Mouse (Mus musculus): Measurements from ENCODE around the gene Sfxn1. TPM values are rescaled to one million over a fixed set of nuclear protein-coding genes. Genes with fewer than 3 reads are reported as not detected.

Gene Sfxn1
- polyA plus RNA-seq (2016; fragmentation: Nextera tagmentation; extraction: Ambion mirVana) = 86.2 and 87.5 TPM in 2 replicates

- Histone ChIP-seq H3K27me3 (replicated peaks; ENCODE audit: low read depth, poor library complexity, severe bottlenecking) (peaks cover 9% of the 10 kb centered on the region; the same call in 1 of the 2 replicates), H3K36me3 (replicated peaks) (peaks cover 17% of the 10 kb centered on the region), H3K9me3 (no peaks in the 10 kb centered on the region), H3K27ac (replicated peaks) (peak within 1 kb of the TSS; percentile 97), H3K4me3 (peak within 1 kb of the TSS; percentile 85), H3K4me1 (peaks cover 19% of the 10 kb centered on the region)
- DNase-seq (ENCODE audit: low spot score) = peak; percentile 84
- WGBS = under 1% methylated on average over 74 of the region's 74 CpGs
Measured at GRCm38 (mm10) chr13:54071606-54072331, at the start of gene Sfxn1. Gene Sfxn1 (plus strand): TSS chr13:54071869.

DNA sequence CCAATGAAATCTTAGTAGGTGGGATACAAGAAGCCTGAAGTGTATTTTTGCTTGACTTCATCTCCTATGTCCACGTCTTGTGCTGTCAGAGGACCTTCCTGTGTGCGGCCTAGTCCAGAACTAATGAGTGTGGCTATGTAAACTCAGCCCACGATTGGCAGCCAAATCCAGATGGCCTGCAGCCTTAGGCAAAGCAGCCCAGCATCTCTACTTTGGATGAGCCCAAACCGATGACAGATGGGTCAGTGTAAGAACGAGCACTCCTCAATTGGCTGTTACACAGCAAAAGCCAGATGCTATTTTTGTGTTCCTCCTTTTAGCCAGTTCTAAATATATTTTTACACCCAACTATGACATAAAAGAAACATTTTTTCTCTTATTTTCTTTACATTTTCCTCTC is 48.4 kb upstream of the Sfxn1 start:
- Histone ChIP-seq H3K36me3 (replicated peaks) (no peaks in the 10 kb centered on the region), H3K27me3 (replicated peaks; ENCODE audit: low read depth, poor library complexity, severe bottlenecking) (no peaks in the 10 kb centered on the region), H3K9me3 (no peaks in the 10 kb centered on the region), H3K4me1 (no peaks in the 10 kb centered on the region), H3K27ac (replicated peaks) (no peak overlapping the region), H3K4me3 (no peak overlapping the region)
- DNase-seq (ENCODE audit: low spot score) = no peak
- WGBS = 56% methylated on average over 5 of the region's 5 CpGs

DNA sequence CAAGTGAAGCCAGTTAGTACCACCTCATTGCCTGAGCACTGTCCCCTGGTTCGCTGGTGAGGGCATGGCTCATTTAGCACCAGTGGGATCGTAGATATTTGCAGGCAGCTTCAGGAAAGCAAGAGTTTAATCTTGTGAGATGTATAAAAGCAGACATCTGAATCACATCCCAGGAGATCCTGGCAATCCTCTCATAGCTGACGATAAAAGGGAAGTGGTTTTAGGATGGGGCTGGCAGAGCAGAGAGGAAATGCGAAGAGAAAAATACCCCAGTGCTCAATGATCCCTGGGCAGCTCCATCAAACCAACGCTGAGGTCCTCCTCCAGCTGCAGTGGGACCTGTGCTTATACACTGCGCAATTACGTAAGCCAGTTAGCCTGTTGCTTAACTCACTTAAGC is 44.6 kb upstream of the Sfxn1 start:
- H3K4me1 ChIP-seq = no peaks in the 10 kb centered on the region
- 89% methylated on average over 7 of the region's 7 CpGs for WGBS
- H3K9me3 ChIP-seq = no peaks in the 10 kb centered on the region
- no peak overlapping the region for H3K27ac ChIP-seq (replicated peaks)
- no peaks in the 10 kb centered on the region for H3K27me3 ChIP-seq (replicated peaks; ENCODE audit: low read depth, poor library complexity, severe bottlenecking)
- H3K36me3 ChIP-seq (replicated peaks) = no peaks in the 10 kb centered on the region
- no peak for DNase-seq (ENCODE audit: low spot score)
- H3K4me3 ChIP-seq = no peak overlapping the region

DNA sequence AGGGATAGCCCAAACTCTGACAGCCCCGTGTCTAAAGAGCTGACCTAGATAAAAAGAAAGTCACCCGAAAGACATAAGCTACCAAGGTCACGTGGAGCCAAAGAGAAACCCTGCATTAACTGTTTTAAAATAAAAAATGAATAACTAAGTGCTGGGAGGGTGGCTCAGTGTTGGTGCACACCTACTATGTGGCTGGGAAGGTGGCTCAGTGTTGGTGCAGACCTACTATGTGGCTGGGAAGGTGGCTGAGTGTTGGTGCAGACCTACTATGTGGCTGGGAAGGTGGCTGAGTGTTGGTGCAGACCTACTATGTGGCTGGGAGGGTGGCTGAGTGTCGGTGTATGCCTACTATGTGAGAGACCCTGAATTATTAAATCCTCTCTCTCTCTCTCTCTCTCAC is 38.0 kb upstream of the Sfxn1 start:
- Histone ChIP-seq H3K27me3 (replicated peaks; ENCODE audit: low read depth, poor library complexity, severe bottlenecking) (no peaks in the 10 kb centered on the region), H3K36me3 (replicated peaks) (no peaks in the 10 kb centered on the region), H3K4me3 (no peak overlapping the region), H3K27ac (replicated peaks) (no peak overlapping the region), H3K9me3 (no peaks in the 10 kb centered on the region), H3K4me1 (no peaks in the 10 kb centered on the region)
- no peak for DNase-seq (ENCODE audit: low spot score)
- WGBS = 84% methylated on average over 4 of the region's 4 CpGs

DNA sequence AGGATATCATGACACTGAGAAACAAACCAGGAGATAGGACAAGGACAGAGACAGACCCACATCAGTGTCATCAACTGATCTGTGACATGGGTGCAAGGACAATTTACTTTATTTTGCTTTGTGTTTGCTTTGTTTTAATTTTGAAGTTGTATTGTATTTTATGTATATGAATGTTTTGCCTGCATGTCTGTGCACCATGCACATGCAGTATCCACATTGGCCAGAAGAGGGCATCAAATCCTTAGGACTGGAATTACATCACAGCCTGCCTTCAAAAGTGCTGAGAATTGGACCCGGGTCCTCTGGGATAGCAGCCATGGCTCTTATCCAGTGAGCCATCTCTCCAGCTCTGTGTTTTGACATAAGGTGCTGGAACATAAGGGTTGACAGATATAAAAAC is 36.1 kb upstream of the Sfxn1 start:
- no peaks in the 10 kb centered on the region for H3K9me3 ChIP-seq

GRCm38 (mm10) chr13:54037936-54038335 is 33.7 kb upstream of the Sfxn1 start:
- no peaks in the 10 kb centered on the region for H3K27me3 ChIP-seq (replicated peaks; ENCODE audit: low read depth, poor library complexity, severe bottlenecking)
- no peak for DNase-seq (ENCODE audit: low spot score)
- H3K4me3 ChIP-seq = no peak overlapping the region
- WGBS = 89% methylated on average over 4 of the region's 4 CpGs
- no peak overlapping the region for H3K27ac ChIP-seq (replicated peaks)
- H3K4me1 ChIP-seq = peaks cover 19% of the 10 kb centered on the region
- H3K9me3 ChIP-seq = no peaks in the 10 kb centered on the region
- H3K36me3 ChIP-seq (replicated peaks) = no peaks in the 10 kb centered on the region

More for the DNA sequence above, 36.1 kb upstream of the Sfxn1 start:
- H3K4me3 ChIP-seq = no peak overlapping the region
- DNase-seq (ENCODE audit: low spot score) = peak; percentile 18
- no peaks in the 10 kb centered on the region for H3K36me3 ChIP-seq (replicated peaks)
- H3K27me3 ChIP-seq (replicated peaks; ENCODE audit: low read depth, poor library complexity, severe bottlenecking) = no peaks in the 10 kb centered on the region
- H3K4me1 ChIP-seq = peaks cover 4% of the 10 kb centered on the region
- H3K27ac ChIP-seq (replicated peaks) = no peak overlapping the region
- 61% methylated on average over 1 of the region's 1 CpGs for WGBS

DNA sequence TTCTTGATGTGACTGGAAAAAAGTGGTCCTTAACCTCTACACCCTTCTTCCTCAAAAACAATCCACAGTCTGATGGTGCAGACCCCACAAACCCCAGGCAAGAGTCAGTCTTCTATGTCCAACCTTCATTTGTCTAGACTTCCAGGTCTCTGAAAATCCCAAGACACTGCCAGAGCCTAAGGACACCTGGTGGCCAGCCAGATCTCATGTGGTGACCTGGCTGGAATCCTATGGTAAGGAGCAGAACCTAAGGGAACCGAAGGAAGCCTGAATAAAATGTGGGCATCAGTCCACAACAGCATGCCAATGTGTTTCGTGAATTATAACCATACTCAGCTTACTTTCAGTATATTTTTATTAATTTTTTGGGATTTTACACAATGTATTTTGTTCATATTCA is 31.4 kb upstream of the Sfxn1 start:
- no peaks in the 10 kb centered on the region for H3K27me3 ChIP-seq (replicated peaks; ENCODE audit: low read depth, poor library complexity, severe bottlenecking)
- H3K9me3 ChIP-seq = no peaks in the 10 kb centered on the region
- peaks cover 27% of the 10 kb centered on the region for H3K4me1 ChIP-seq
- H3K36me3 ChIP-seq (replicated peaks) = no peaks in the 10 kb centered on the region
- DNase-seq (ENCODE audit: low spot score) = no peak
- H3K27ac ChIP-seq (replicated peaks) = no peak overlapping the region
- 93% methylated on average over 2 of the region's 2 CpGs for WGBS
- no peak overlapping the region for H3K4me3 ChIP-seq

DNA sequence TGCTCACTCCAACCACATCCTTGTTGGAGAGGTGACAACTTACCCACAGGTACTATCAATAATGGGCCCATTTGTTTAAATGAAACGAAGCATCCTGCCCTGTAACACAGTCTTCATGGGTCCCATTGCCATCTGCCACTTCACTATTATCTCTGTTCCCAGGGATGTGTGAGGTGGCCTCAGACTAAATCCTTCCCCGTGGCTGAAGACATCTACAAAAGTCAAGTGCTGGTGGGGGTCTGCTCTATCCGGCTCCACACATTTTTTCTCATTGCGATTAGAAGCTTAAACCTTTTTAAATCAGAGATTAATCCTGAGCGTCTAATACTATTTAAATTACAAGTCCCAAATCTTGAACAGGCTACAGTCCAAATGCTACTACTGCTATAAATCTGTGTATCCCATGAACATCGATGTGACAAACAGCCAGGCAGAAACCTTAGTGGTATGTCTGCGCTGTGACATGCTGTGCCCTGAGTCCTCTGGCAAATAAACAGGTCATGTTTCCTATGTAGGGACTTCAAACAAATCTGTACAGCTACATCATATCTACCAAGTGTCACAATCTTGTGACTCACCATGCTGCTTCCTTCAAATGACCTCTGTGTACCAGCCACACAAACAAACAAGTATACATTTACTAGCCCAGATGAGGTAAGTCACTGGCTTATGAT is 22.9 kb upstream of the Sfxn1 start:
- no peaks in the 10 kb centered on the region for H3K9me3 ChIP-seq
- H3K4me1 ChIP-seq = peaks cover 6% of the 10 kb centered on the region
- WGBS = 87% methylated on average over 7 of the region's 7 CpGs
- peaks cover 13% of the 10 kb centered on the region for H3K27me3 ChIP-seq (replicated peaks; ENCODE audit: low read depth, poor library complexity, severe bottlenecking)
- no peak for DNase-seq (ENCODE audit: low spot score)
- H3K4me3 ChIP-seq = no peak overlapping the region
- H3K27ac ChIP-seq (replicated peaks) = no peak overlapping the region
- no peaks in the 10 kb centered on the region for H3K36me3 ChIP-seq (replicated peaks)

- no peaks in the 10 kb centered on the region for H3K36me3 ChIP-seq (replicated peaks)
- no peaks in the 10 kb centered on the region for H3K9me3 ChIP-seq
- peaks cover 38% of the 10 kb centered on the region for H3K27me3 ChIP-seq (replicated peaks; ENCODE audit: low read depth, poor library complexity, severe bottlenecking)
- H3K27ac ChIP-seq (replicated peaks) = no peak overlapping the region
- DNase-seq (ENCODE audit: low spot score) = no peak
- no peak overlapping the region for H3K4me3 ChIP-seq
- H3K4me1 ChIP-seq = peaks cover 20% of the 10 kb centered on the region
- WGBS = 69% methylated on average over 7 of the region's 7 CpGs
Measured at GRCm38 (mm10) chr13:54051641-54052040, 20.0 kb upstream of the Sfxn1 start.

- DNase-seq (ENCODE audit: low spot score) = peak; percentile 54
- Histone ChIP-seq H3K27me3 (replicated peaks; ENCODE audit: low read depth, poor library complexity, severe bottlenecking) (peaks cover 49% of the 10 kb centered on the region), H3K4me1 (peaks cover 20% of the 10 kb centered on the region), H3K36me3 (replicated peaks) (no peaks in the 10 kb centered on the region), H3K9me3 (no peaks in the 10 kb centered on the region), H3K4me3 (peak overlapping the region; percentile 64), H3K27ac (replicated peaks) (no peak overlapping the region)
- 2% methylated on average over 20 of the region's 20 CpGs for WGBS
Measured at GRCm38 (mm10) chr13:54054962-54055361, 16.7 kb upstream of the Sfxn1 start.

GRCm38 (mm10) chr13:54055448-54055861 is 16.2 kb upstream of the Sfxn1 start, which contains the start of gene Drd1:
Gene Drd1 (minus strand): TSS chr13:54055705.
- no peaks in the 10 kb centered on the region for H3K9me3 ChIP-seq
- no peaks in the 10 kb centered on the region for H3K36me3 ChIP-seq (replicated peaks)
- no peak within 1 kb of the TSS for H3K27ac ChIP-seq (replicated peaks)
- under 1% methylated on average over 31 of the region's 31 CpGs for WGBS
- H3K4me3 ChIP-seq = peak within 1 kb of the TSS; percentile 64
- peaks cover 16% of the 10 kb centered on the region for H3K4me1 ChIP-seq
- DNase-seq (ENCODE audit: low spot score) = peak; percentile 86
- peaks cover 49% of the 10 kb centered on the region for H3K27me3 ChIP-seq (replicated peaks; ENCODE audit: low read depth, poor library complexity, severe bottlenecking)

- Histone ChIP-seq H3K4me1 (no peaks in the 10 kb centered on the region), H3K4me3 (no peak overlapping the region), H3K36me3 (replicated peaks) (no peaks in the 10 kb centered on the region), H3K27ac (replicated peaks) (no peak overlapping the region), H3K27me3 (replicated peaks; ENCODE audit: low read depth, poor library complexity, severe bottlenecking) (peaks cover 11% of the 10 kb centered on the region), H3K9me3 (no peaks in the 10 kb centered on the region)
- WGBS = 86% methylated on average over 3 of the region's 3 CpGs
- DNase-seq (ENCODE audit: low spot score) = no peak
Measured at GRCm38 (mm10) chr13:54062068-54062467, 9.6 kb upstream of the Sfxn1 start.

GRCm38 (mm10) chr13:54063292-54063691 is 8.4 kb upstream of the Sfxn1 start:
- Histone ChIP-seq H3K27ac (replicated peaks) (no peak overlapping the region), H3K27me3 (replicated peaks; ENCODE audit: low read depth, poor library complexity, severe bottlenecking) (peaks cover 5% of the 10 kb centered on the region), H3K36me3 (replicated peaks) (no peaks in the 10 kb centered on the region), H3K4me1 (no peaks in the 10 kb centered on the region), H3K4me3 (no peak overlapping the region), H3K9me3 (no peaks in the 10 kb centered on the region)
- under 1% methylated on average over 3 of the region's 3 CpGs for WGBS
- DNase-seq (ENCODE audit: low spot score) = no peak
